Mouse (Mus musculus): ENCODE measurements around the gene Ccer1. TPM values are rescaled to one million over a fixed set of nuclear protein-coding genes. Genes with fewer than 3 reads are reported as not detected.
"Not testable (repeated sequence)": the region's sequence is repeated elsewhere in the genome, so short reads cannot be mapped to it uniquely, and the experiment has no call there.

Gene Ccer1
- total RNA-seq, 2 experiments from 2014 or later = not detected

DNA sequence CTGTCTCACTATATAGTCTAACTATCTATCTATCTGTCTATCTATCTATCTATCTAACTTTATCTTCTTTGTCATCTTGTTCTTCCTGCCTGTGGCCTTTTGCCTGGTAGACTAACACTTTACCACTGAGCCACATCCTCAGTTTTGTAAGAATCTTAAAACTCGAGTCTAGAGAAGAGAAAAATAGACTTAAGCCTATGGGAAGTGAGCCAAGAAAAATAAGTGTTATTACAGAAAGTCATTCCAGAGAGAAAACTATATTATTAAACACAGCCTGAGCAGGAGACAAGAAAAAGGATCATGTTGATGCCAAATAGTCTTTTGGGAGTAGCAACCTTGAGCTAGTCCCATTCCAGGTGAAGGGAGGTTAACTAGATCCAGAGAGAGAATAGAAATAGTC, 33.1 kb downstream of the Ccer1 start:
- intact Hi-C loops (cut with DNase I; ENCODE audit: low total_unique reads) = no loop called here
- no peak for DNase-seq

- DNase-seq; intact Hi-C loops (cut with DNase I; ENCODE audit: low total_unique reads): not testable (repeated sequence)
These were observed 33.8 kb downstream of the Ccer1 start, which contains the start of gene C030005K15Rik for GRCm38 (mm10) chr10:97726655-97727054. TSS of gene C030005K15Rik (minus strand) at chr10:97726755.

Other genes starting within 250 kb of the Ccer1 start
- gene Dcn, start 213.4 kb upstream of the Ccer1 start, total RNA-seq (2021) = 100 to 1,000 TPM; 413 to 497 TPM
- 10 to 100 TPM; 36.7 to 56.8 TPM for gene Lum, start 127.9 kb upstream of the Ccer1 start, total RNA-seq (2021)
- gene Kera, start 86.2 kb upstream of the Ccer1 start, total RNA-seq (2021) = 10 to 100 TPM; 50.2 to 52.1 TPM
- under 1 TPM in 1 of 2 experiments, not detected in 1; 0.18 TPM for gene Epyc, start 49.0 kb upstream of the Ccer1 start, total RNA-seq (2021)
- gene C030005K15Rik, start 33.7 kb downstream of the Ccer1 start, total RNA-seq (2021) = not detected